50 mouse cellular contexts compared by ENCODE assay signal in the genomic region with DNA sequence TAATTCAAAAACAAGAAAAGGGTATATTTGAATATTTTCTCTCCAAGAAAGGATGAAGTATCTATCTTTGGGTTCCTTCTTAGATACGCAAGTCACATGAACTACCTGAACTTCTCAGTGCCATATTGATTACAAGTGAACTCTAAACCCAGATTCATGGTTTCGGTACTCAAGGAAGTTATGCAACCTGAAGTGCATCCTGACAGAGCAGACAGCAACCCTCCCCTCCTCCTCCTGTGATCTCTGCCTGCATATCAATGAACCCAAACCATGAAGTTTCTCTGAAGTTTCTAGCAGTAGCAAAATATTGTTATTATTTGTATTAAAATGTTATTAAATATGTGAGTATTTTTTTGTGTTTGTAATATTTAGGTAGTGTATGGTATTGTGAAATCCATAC. TPM values are rescaled to one million over a fixed set of nuclear protein-coding genes. Genes with fewer than 3 reads are reported as not detected.
"Had no signal": no experiment of that assay in that cellular context is flagged by ENCODE, and none has a peak within 500 bp of the region (broad histone marks: within the 10 kb centered on the region; RNA-seq: fewer than 3 reads in every experiment).

No protein-coding gene starts in this region.

- H3K4me3 ChIP-seq: heart, embryonic 10.5 days; heart, embryonic 12.5 days; heart, embryonic 13.5 days; heart, embryonic 15.5 days; hindbrain, embryonic 10.5 days; hindbrain, embryonic 12.5 days; hindbrain, embryonic 13.5 days; hindbrain, embryonic 15.5 days; intestine, embryonic 15.5 days; kidney, embryonic 15.5 days; layer of hippocampus, adult 2 months had no signal

- H3K9ac ChIP-seq: heart, embryonic 12.5 days; heart, embryonic 13.5 days; heart, embryonic 15.5 days; hindbrain, embryonic 12.5 days; hindbrain, embryonic 13.5 days; hindbrain, embryonic 14.5 days; hindbrain, embryonic 15.5 days; intestine, embryonic 15.5 days; kidney, embryonic 15.5 days had no signal

- DNase-seq: heart, postnatal 10 days; heart, postnatal 14 days; heart, postnatal 36 days; heart, postnatal 4 days; kidney, adult 11 months; kidney, adult 18-20 months; kidney, adult 2 months; kidney, adult 8-10 months; kidney, adult 9 months; kidney, postnatal 10 days; kidney, postnatal 14 days; kidney, postnatal 25 days; kidney, postnatal 36 days; kidney, postnatal 4 days; layer of hippocampus, postnatal 36 days had no signal

- H3K9me3 ChIP-seq: heart, embryonic 10.5 days; heart, embryonic 12.5 days; heart, embryonic 13.5 days; heart, embryonic 15.5 days; hindbrain, embryonic 10.5 days; hindbrain, embryonic 12.5 days; hindbrain, embryonic 13.5 days; hindbrain, embryonic 15.5 days; intestine, embryonic 15.5 days; kidney, embryonic 15.5 days had no signal

- H3K4me1 ChIP-seq: heart, embryonic 10.5 days; heart, embryonic 12.5 days; heart, embryonic 13.5 days; heart, embryonic 15.5 days; hindbrain, embryonic 10.5 days; hindbrain, embryonic 12.5 days; hindbrain, embryonic 13.5 days; hindbrain, embryonic 15.5 days; intestine, embryonic 15.5 days; kidney, embryonic 15.5 days had no signal

- ATAC-seq: inflammation-experienced regulatory T-cells, adult 6 months; intestine, embryonic 15.5 days; intestine, embryonic 16.5 days; intestine, postnatal 0 days had no signal

- H3K4me2 ChIP-seq: heart, embryonic 11.5 days; heart, embryonic 12.5 days; heart, embryonic 13.5 days; heart, embryonic 15.5 days; hindbrain, embryonic 12.5 days; hindbrain, embryonic 13.5 days; hindbrain, embryonic 14.5 days; hindbrain, embryonic 15.5 days; intestine, embryonic 15.5 days; kidney, embryonic 15.5 days had no signal

- H3K36me3 ChIP-seq: heart, embryonic 10.5 days; heart, embryonic 12.5 days; heart, embryonic 13.5 days; heart, embryonic 15.5 days; hindbrain, embryonic 10.5 days; hindbrain, embryonic 12.5 days; hindbrain, embryonic 13.5 days; hindbrain, embryonic 15.5 days; intestine, embryonic 15.5 days; kidney, embryonic 15.5 days had no signal

- H3K27ac ChIP-seq: heart, embryonic 10.5 days; heart, embryonic 13.5 days; heart, embryonic 15.5 days; hindbrain, embryonic 10.5 days; hindbrain, embryonic 12.5 days; hindbrain, embryonic 13.5 days; hindbrain, embryonic 14.5 days; hindbrain, embryonic 15.5 days; hindbrain, postnatal 0 days; intestine, embryonic 15.5 days; kidney, embryonic 15.5 days; kidney, postnatal 0 days; layer of hippocampus, adult 2 months had no signal

- H3K27me3 ChIP-seq: heart, embryonic 12.5 days; heart, embryonic 13.5 days; heart, embryonic 15.5 days; hindbrain, embryonic 12.5 days; hindbrain, embryonic 13.5 days; hindbrain, embryonic 15.5 days; intestine, embryonic 15.5 days; kidney, embryonic 15.5 days had no signal

RNA-seq across cellular contexts. Expression of gene Olfr963, which starts 11.6 kb away (rescaled TPM):
- total RNA-seq: heart, adult 8-10 months; heart, postnatal 10 days; heart, postnatal 14 days; heart, postnatal 25 days; heart, postnatal 36 days; heart, postnatal 4 days; hematopoietic stem cell, adult 5-6 weeks; hindbrain, postnatal 0 days; layer of hippocampus, adult 18-20 months; layer of hippocampus, adult 2 months; layer of hippocampus, adult 8-10 months; layer of hippocampus, postnatal 10 days; layer of hippocampus, postnatal 14 days; layer of hippocampus, postnatal 25 days; layer of hippocampus, postnatal 36 days had no signal
- polyA plus RNA-seq: heart, embryonic 10.5 days; heart, embryonic 11.5 days; heart, embryonic 12.5 days; heart, embryonic 13.5 days; heart, embryonic 14.5 days; heart, embryonic 15.5 days; heart, embryonic 16.5 days; heart, postnatal 0 days; hindbrain, embryonic 10.5 days; hindbrain, embryonic 11.5 days; hindbrain, embryonic 12.5 days; hindbrain, embryonic 13.5 days; hindbrain, embryonic 14.5 days; hindbrain, embryonic 15.5 days; hindbrain, embryonic 16.5 days; hindbrain, postnatal 0 days; inflammation-experienced regulatory T-cells, adult 6 months; intestine, embryonic 14.5 days; intestine, embryonic 15.5 days; intestine, embryonic 16.5 days; intestine, postnatal 0 days; kidney, adult 2 months; kidney, embryonic 14.5 days; kidney, embryonic 15.5 days; kidney, embryonic 16.5 days; kidney, postnatal 0 days; large intestine, adult 2 months had no signal

RNA-seq across cellular contexts. Expression of gene Olfr149, which starts 28.4 kb away (rescaled TPM):
- total RNA-seq: heart, adult 8-10 months; heart, postnatal 10 days; heart, postnatal 14 days; heart, postnatal 25 days; heart, postnatal 36 days; heart, postnatal 4 days; hematopoietic stem cell, adult 5-6 weeks; hindbrain, postnatal 0 days; layer of hippocampus, adult 18-20 months; layer of hippocampus, adult 2 months; layer of hippocampus, adult 8-10 months; layer of hippocampus, postnatal 10 days; layer of hippocampus, postnatal 14 days; layer of hippocampus, postnatal 25 days; layer of hippocampus, postnatal 36 days had no signal
- polyA plus RNA-seq: heart, embryonic 10.5 days; heart, embryonic 11.5 days; heart, embryonic 12.5 days; heart, embryonic 13.5 days; heart, embryonic 14.5 days; heart, embryonic 15.5 days; heart, embryonic 16.5 days; heart, postnatal 0 days; hindbrain, embryonic 10.5 days; hindbrain, embryonic 11.5 days; hindbrain, embryonic 12.5 days; hindbrain, embryonic 13.5 days; hindbrain, embryonic 14.5 days; hindbrain, embryonic 15.5 days; hindbrain, embryonic 16.5 days; hindbrain, postnatal 0 days; inflammation-experienced regulatory T-cells, adult 6 months; intestine, embryonic 14.5 days; intestine, embryonic 15.5 days; intestine, embryonic 16.5 days; intestine, postnatal 0 days; kidney, adult 2 months; kidney, embryonic 14.5 days; kidney, embryonic 15.5 days; kidney, embryonic 16.5 days; kidney, postnatal 0 days; large intestine, adult 2 months had no signal

RNA-seq across cellular contexts. Expression of gene Olfr965, which starts 32.6 kb away (rescaled TPM):
- total RNA-seq: heart, adult 8-10 months; heart, postnatal 10 days; heart, postnatal 14 days; heart, postnatal 25 days; heart, postnatal 36 days; heart, postnatal 4 days; hematopoietic stem cell, adult 5-6 weeks; hindbrain, postnatal 0 days; layer of hippocampus, adult 18-20 months; layer of hippocampus, adult 2 months; layer of hippocampus, adult 8-10 months; layer of hippocampus, postnatal 10 days; layer of hippocampus, postnatal 14 days; layer of hippocampus, postnatal 25 days; layer of hippocampus, postnatal 36 days had no signal
- polyA plus RNA-seq: heart, embryonic 10.5 days; heart, embryonic 11.5 days; heart, embryonic 12.5 days; heart, embryonic 13.5 days; heart, embryonic 14.5 days; heart, embryonic 15.5 days; heart, embryonic 16.5 days; heart, postnatal 0 days; hindbrain, embryonic 10.5 days; hindbrain, embryonic 11.5 days; hindbrain, embryonic 12.5 days; hindbrain, embryonic 13.5 days; hindbrain, embryonic 14.5 days; hindbrain, embryonic 15.5 days; hindbrain, embryonic 16.5 days; hindbrain, postnatal 0 days; inflammation-experienced regulatory T-cells, adult 6 months; intestine, embryonic 14.5 days; intestine, embryonic 15.5 days; intestine, embryonic 16.5 days; intestine, postnatal 0 days; kidney, adult 2 months; kidney, embryonic 14.5 days; kidney, embryonic 15.5 days; kidney, embryonic 16.5 days; kidney, postnatal 0 days; large intestine, adult 2 months had no signal

RNA-seq across cellular contexts. Expression of gene Olfr961, which starts 33.7 kb away (rescaled TPM):
- total RNA-seq: heart, adult 8-10 months; heart, postnatal 10 days; heart, postnatal 14 days; heart, postnatal 25 days; heart, postnatal 36 days; heart, postnatal 4 days; hematopoietic stem cell, adult 5-6 weeks; hindbrain, postnatal 0 days; layer of hippocampus, adult 18-20 months; layer of hippocampus, adult 2 months; layer of hippocampus, adult 8-10 months; layer of hippocampus, postnatal 10 days; layer of hippocampus, postnatal 14 days; layer of hippocampus, postnatal 25 days; layer of hippocampus, postnatal 36 days had no signal
- polyA plus RNA-seq: heart, embryonic 10.5 days; heart, embryonic 11.5 days; heart, embryonic 12.5 days; heart, embryonic 13.5 days; heart, embryonic 14.5 days; heart, embryonic 15.5 days; heart, embryonic 16.5 days; heart, postnatal 0 days; hindbrain, embryonic 10.5 days; hindbrain, embryonic 11.5 days; hindbrain, embryonic 12.5 days; hindbrain, embryonic 13.5 days; hindbrain, embryonic 14.5 days; hindbrain, embryonic 15.5 days; hindbrain, embryonic 16.5 days; hindbrain, postnatal 0 days; inflammation-experienced regulatory T-cells, adult 6 months; intestine, embryonic 14.5 days; intestine, embryonic 15.5 days; intestine, embryonic 16.5 days; intestine, postnatal 0 days; kidney, adult 2 months; kidney, embryonic 14.5 days; kidney, embryonic 15.5 days; kidney, embryonic 16.5 days; kidney, postnatal 0 days; large intestine, adult 2 months had no signal

RNA-seq across cellular contexts. Expression of gene Olfr150, which starts 52.2 kb away (rescaled TPM):
- total RNA-seq: heart, adult 8-10 months; heart, postnatal 10 days; heart, postnatal 14 days; heart, postnatal 25 days; heart, postnatal 36 days; heart, postnatal 4 days; hematopoietic stem cell, adult 5-6 weeks; hindbrain, postnatal 0 days; layer of hippocampus, adult 18-20 months; layer of hippocampus, adult 2 months; layer of hippocampus, adult 8-10 months; layer of hippocampus, postnatal 10 days; layer of hippocampus, postnatal 14 days; layer of hippocampus, postnatal 25 days; layer of hippocampus, postnatal 36 days had no signal
- polyA plus RNA-seq: heart, embryonic 10.5 days; heart, embryonic 11.5 days; heart, embryonic 12.5 days; heart, embryonic 13.5 days; heart, embryonic 14.5 days; heart, embryonic 15.5 days; heart, embryonic 16.5 days; heart, postnatal 0 days; hindbrain, embryonic 10.5 days; hindbrain, embryonic 11.5 days; hindbrain, embryonic 12.5 days; hindbrain, embryonic 13.5 days; hindbrain, embryonic 14.5 days; hindbrain, embryonic 15.5 days; hindbrain, embryonic 16.5 days; hindbrain, postnatal 0 days; inflammation-experienced regulatory T-cells, adult 6 months; intestine, embryonic 14.5 days; intestine, embryonic 15.5 days; intestine, embryonic 16.5 days; intestine, postnatal 0 days; kidney, adult 2 months; kidney, embryonic 14.5 days; kidney, embryonic 15.5 days; kidney, embryonic 16.5 days; kidney, postnatal 0 days; large intestine, adult 2 months had no signal
